Comparison of ENCODE assay signal across 8 mouse cellular contexts in genomic region chr13:74363859-74364235, GRCm38 (mm10). TPM values are rescaled to one million over a fixed set of nuclear protein-coding genes. Genes with fewer than 3 reads are reported as not detected.
DNase-seq lines count a peak whose midpoint lies in the region.

Gene Lrrc14b (minus strand): TSS chr13:74364005.

- intact Hi-C loops in gastrocnemius, postnatal 36 days (cut with DNase I), result loop anchor here (10.0 kb wide), 1 partner anchor 91 kb away; no protein-coding TSS in a partner anchor

- peak; percentile 36 for DNase-seq in cerebellum, adult 11-12 months
- no peak for DNase-seq in cerebellum, postnatal 4 days (ENCODE audit: low spot score in 2 of 2)
- DNase-seq in adrenal gland, postnatal 10 days, result peak; percentile 42
- peak; percentile 32 to 64 for DNase-seq in gastrocnemius, postnatal 36 days
- peak; percentile 43 to 67 for DNase-seq in kidney, postnatal 25 days
- no peak for DNase-seq in thymus, postnatal 36 days
- no peak for DNase-seq in urinary bladder, postnatal 36 days (ENCODE audit: low spot score in 2 of 2)
- no peak for DNase-seq in retina, postnatal 1 day

RNA-seq across cellular contexts. Expression of gene Lrrc14b, which starts in this region (rescaled TPM):
- 1 to 10 TPM; 1.3 to 6.5 TPM for total RNA-seq in adrenal gland, postnatal 10 days (2021)
- total RNA-seq in gastrocnemius, postnatal 36 days (2021), result 10 to 100 TPM; 83.6 to 97.9 TPM

Comparison
In these comparisons a context has a peak if more than half of its experiments do, and no peak if none do; other contexts are left out.
1. RNA of gene Lrrc14b (total RNA-seq): 83.6 to 97.9 TPM in gastrocnemius, postnatal 36 days; 1.3 to 6.5 TPM in adrenal gland, postnatal 10 days; every median in the first group is over 10 times any median in the second.
2. DNase-seq: peak in cerebellum, adult 11-12 months (single experiment), adrenal gland, postnatal 10 days (single experiment), gastrocnemius, postnatal 36 days (2 of 2) and kidney, postnatal 25 days (2 of 2); none in cerebellum, postnatal 4 days (0 of 2), thymus, postnatal 36 days (0 of 2), urinary bladder, postnatal 36 days (0 of 2) and retina, postnatal 1 day (single experiment).